Mouse (Mus musculus): ENCODE results near the gene Fbxo6. TPM values are rescaled to one million over a fixed set of nuclear protein-coding genes. Genes with fewer than 3 reads are reported as not detected.

Fbxo6 gene
- polyA plus RNA-seq, 1 experiment from 2014 or later, result 30.1 TPM

GRCm38 (mm10) chr4:148143721-148144120, 8.2 kb downstream of the Fbxo6 start:
- peaks cover 11% of the 10 kb centered on the region for H3K36me3 ChIP-seq (replicated peaks; ENCODE audit: insufficient read depth, low read length)
- no peak overlapping the region for H3K4me2 ChIP-seq (ENCODE audit: low read depth, low read length)
- no peak overlapping the region for H3K9ac ChIP-seq (replicated peaks)
- no peaks in the 10 kb centered on the region for H3K9me3 ChIP-seq (ENCODE audit: low read length)
- no peak overlapping the region for H3K4me3 ChIP-seq (ENCODE audit: low read depth, low read length)
- H3K4me1 ChIP-seq (ENCODE audit: insufficient read depth), result peaks cover 11% of the 10 kb centered on the region
- DNase-seq (no peak), ATAC-seq (no peak)
- peaks cover 5% of the 10 kb centered on the region; the same call in 1 of the 2 replicates for H3K27me3 ChIP-seq (ENCODE audit: insufficient read depth, low read length)
- no peak for TF ChIP-seq CTCF (IDR thresholded peaks at IDR 0.05; ENCODE audit: low read depth)
- TF ChIP-seq EP300 (IDR thresholded peaks at IDR 0.05; ENCODE audit: low read depth), result no peak
- WGBS (ENCODE audit: insufficient replicate concordance), result 69% methylated on average over 5 of the region's 5 CpGs
- no peak overlapping the region for H3K27ac ChIP-seq (ENCODE audit: low read depth)

GRCm38 (mm10) chr4:148140098-148141011, 11.6 kb downstream of the Fbxo6 start:
- peaks cover 21% of the 10 kb centered on the region for H3K27me3 ChIP-seq (ENCODE audit: insufficient read depth, low read length)
- DNase-seq, result peak; percentile 94
- H3K4me2 ChIP-seq (ENCODE audit: low read depth, low read length), result peak overlapping the region; percentile 98
- H3K27ac ChIP-seq (ENCODE audit: low read depth), result peak overlapping the region; percentile 85
- ATAC-seq, result peak; percentile 95
- no peaks in the 10 kb centered on the region for H3K9me3 ChIP-seq (ENCODE audit: low read length)
- peaks cover 3% of the 10 kb centered on the region; the same call in 1 of the 2 replicates for H3K36me3 ChIP-seq (replicated peaks; ENCODE audit: insufficient read depth, low read length)
- H3K9ac ChIP-seq (replicated peaks), result peak overlapping the region; percentile 63
- H3K4me3 ChIP-seq (ENCODE audit: low read depth, low read length), result peak overlapping the region; percentile 63
- H3K4me1 ChIP-seq (ENCODE audit: insufficient read depth), result peaks cover 11% of the 10 kb centered on the region
- TF ChIP-seq EP300 (IDR thresholded peaks at IDR 0.05; ENCODE audit: low read depth), result peak; percentile 53; the same call in 1 of the 2 replicates
- TF ChIP-seq CTCF (IDR thresholded peaks at IDR 0.05; ENCODE audit: low read depth), result peak; percentile 86
- WGBS (ENCODE audit: insufficient replicate concordance), result under 1% methylated on average over 65 of the region's 65 CpGs

DNA sequence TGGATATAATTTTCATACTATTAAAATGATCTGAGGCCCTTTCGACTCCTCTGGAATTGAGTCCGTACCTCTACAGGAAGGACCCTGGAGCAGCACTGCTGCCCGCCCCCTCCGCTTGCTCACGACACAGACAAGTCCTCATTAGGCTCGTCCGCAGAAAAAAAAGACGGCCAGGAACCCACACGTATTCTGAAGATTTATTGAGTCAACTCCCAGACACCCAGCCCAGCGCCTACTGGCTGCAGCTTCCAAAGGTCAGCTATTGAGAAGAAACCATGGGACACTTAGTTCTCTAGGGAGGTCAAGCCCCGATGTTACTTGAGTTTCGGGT, 12.2 kb downstream of the Fbxo6 start:
- Histone ChIP-seq H3K9me3 (ENCODE audit: low read length) (no peaks in the 10 kb centered on the region), H3K4me3 (ENCODE audit: low read depth, low read length) (peak overlapping the region; percentile 63), H3K9ac (replicated peaks) (peak overlapping the region; percentile 63), H3K36me3 (replicated peaks; ENCODE audit: insufficient read depth, low read length) (0 out of 2 replicates have a peak, but pooled peaks cover 1% of the 10 kb centered on the region), H3K27ac (ENCODE audit: low read depth) (peak overlapping the region; percentile 85), H3K4me2 (ENCODE audit: low read depth, low read length) (peak overlapping the region; percentile 98), H3K27me3 (ENCODE audit: insufficient read depth, low read length) (peaks cover 21% of the 10 kb centered on the region), H3K4me1 (ENCODE audit: insufficient read depth) (peaks cover 11% of the 10 kb centered on the region)
- ATAC-seq, result peak; percentile 6; the same call in 1 of the 2 replicates
- 3% methylated on average over 12 of the region's 12 CpGs for WGBS (ENCODE audit: insufficient replicate concordance)
- TF ChIP-seq CTCF (IDR thresholded peaks at IDR 0.05; ENCODE audit: low read depth) (no peak), EP300 (IDR thresholded peaks at IDR 0.05; ENCODE audit: low read depth) (no peak)
- DNase-seq, result no peak

GRCm38 (mm10) chr4:148137503-148137902, 14.4 kb downstream of the Fbxo6 start:
- ATAC-seq, result no peak
- Histone ChIP-seq H3K4me2 (ENCODE audit: low read depth, low read length) (no peak overlapping the region), H3K4me1 (ENCODE audit: insufficient read depth) (peaks cover 11% of the 10 kb centered on the region), H3K36me3 (replicated peaks; ENCODE audit: insufficient read depth, low read length) (no peaks in the 10 kb centered on the region), H3K27ac (ENCODE audit: low read depth) (no peak overlapping the region), H3K4me3 (ENCODE audit: low read depth, low read length) (no peak overlapping the region), H3K9me3 (ENCODE audit: low read length) (no peaks in the 10 kb centered on the region), H3K27me3 (ENCODE audit: insufficient read depth, low read length) (peaks cover 22% of the 10 kb centered on the region), H3K9ac (replicated peaks) (no peak overlapping the region)
- TF ChIP-seq CTCF (IDR thresholded peaks at IDR 0.05; ENCODE audit: low read depth), result no peak
- TF ChIP-seq EP300 (IDR thresholded peaks at IDR 0.05; ENCODE audit: low read depth), result no peak
- DNase-seq, result no peak
- 58% methylated on average over 8 of the region's 8 CpGs for WGBS (ENCODE audit: insufficient replicate concordance)

- no peak for TF ChIP-seq EP300 (IDR thresholded peaks at IDR 0.05; ENCODE audit: low read depth)
- 36% methylated on average over 8 of the region's 8 CpGs for WGBS (ENCODE audit: insufficient replicate concordance)
- Histone ChIP-seq H3K4me1 (ENCODE audit: insufficient read depth) (peaks cover 5% of the 10 kb centered on the region), H3K9ac (replicated peaks) (no peak overlapping the region), H3K4me3 (ENCODE audit: low read depth, low read length) (no peak overlapping the region), H3K36me3 (replicated peaks; ENCODE audit: insufficient read depth, low read length) (no peaks in the 10 kb centered on the region), H3K9me3 (ENCODE audit: low read length) (no peaks in the 10 kb centered on the region), H3K27ac (ENCODE audit: low read depth) (no peak overlapping the region), H3K27me3 (ENCODE audit: insufficient read depth, low read length) (peaks cover 47% of the 10 kb centered on the region), H3K4me2 (ENCODE audit: low read depth, low read length) (no peak overlapping the region)
- ATAC-seq, result no peak
- no peak for DNase-seq
Observed at GRCm38 (mm10) chr4:148134988-148135387, 17.0 kb downstream of the Fbxo6 start.

DNA sequence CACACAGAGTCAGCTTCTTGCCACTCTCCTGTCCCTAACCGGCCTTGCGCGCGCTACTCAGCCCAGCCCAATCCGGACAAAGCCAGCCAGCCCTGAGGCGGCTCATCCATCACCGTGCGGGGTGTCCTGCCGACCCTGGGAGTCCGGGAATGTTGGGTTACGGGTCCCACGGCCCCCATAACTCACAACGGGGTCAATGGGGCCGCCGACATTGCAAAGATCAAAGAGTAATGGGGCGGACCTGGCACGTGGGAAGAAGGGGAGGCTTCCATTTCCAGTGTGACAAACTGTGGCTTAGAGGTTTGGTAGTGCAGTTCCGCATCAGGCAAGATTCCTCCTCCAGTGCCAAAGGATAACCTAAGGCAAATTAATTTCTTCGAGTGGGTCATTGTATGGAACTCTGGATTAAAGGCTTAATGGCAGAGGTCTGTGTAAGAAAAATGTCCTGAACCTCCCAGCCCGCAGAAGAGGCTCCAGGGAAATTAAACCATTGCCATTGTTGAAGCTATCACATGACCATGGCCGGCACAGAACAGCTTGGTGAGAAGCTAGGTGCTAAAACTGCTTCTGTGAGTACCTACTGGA, 20.4 kb downstream of the Fbxo6 start:
- no peaks in the 10 kb centered on the region for H3K36me3 ChIP-seq (replicated peaks; ENCODE audit: insufficient read depth, low read length)
- WGBS (ENCODE audit: insufficient replicate concordance), result 5% methylated on average over 21 of the region's 21 CpGs
- no peak for ATAC-seq

More for the DNA sequence above, 20.4 kb downstream of the Fbxo6 start:
- Histone ChIP-seq H3K4me1 (ENCODE audit: insufficient read depth) (no peaks in the 10 kb centered on the region; the same call in 1 of the 2 replicates), H3K4me3 (ENCODE audit: low read depth, low read length) (no peak overlapping the region), H3K27me3 (ENCODE audit: insufficient read depth, low read length) (peaks cover 42% of the 10 kb centered on the region), H3K27ac (ENCODE audit: low read depth) (no peak overlapping the region), H3K4me2 (ENCODE audit: low read depth, low read length) (no peak overlapping the region), H3K9me3 (ENCODE audit: low read length) (no peaks in the 10 kb centered on the region), H3K9ac (replicated peaks) (no peak overlapping the region)
- no peak for TF ChIP-seq EP300 (IDR thresholded peaks at IDR 0.05; ENCODE audit: low read depth)
- TF ChIP-seq CTCF (IDR thresholded peaks at IDR 0.05; ENCODE audit: low read depth), result no peak
- no peak for DNase-seq
